Mouse (Mus musculus) effector memory CD4-positive, alpha-beta T cell, adult 5 months (primary cell): ENCODE measurements around the gene Rps10. TPM values are rescaled to one million over a fixed set of nuclear protein-coding genes. Genes with fewer than 3 reads are reported as not detected.

ENCODE experiments used
- polyA plus RNA-seq: library from polyadenylated mRNA; unstranded; fragments of 100-300 nt; shearing (Covaris generic); gene quantifications from one replicate; pipeline ENCODE4 v1.2.1, GENCODE M21; 2017

Gene Rps10
- polyA plus RNA-seq: 1,155 TPM

DNA sequence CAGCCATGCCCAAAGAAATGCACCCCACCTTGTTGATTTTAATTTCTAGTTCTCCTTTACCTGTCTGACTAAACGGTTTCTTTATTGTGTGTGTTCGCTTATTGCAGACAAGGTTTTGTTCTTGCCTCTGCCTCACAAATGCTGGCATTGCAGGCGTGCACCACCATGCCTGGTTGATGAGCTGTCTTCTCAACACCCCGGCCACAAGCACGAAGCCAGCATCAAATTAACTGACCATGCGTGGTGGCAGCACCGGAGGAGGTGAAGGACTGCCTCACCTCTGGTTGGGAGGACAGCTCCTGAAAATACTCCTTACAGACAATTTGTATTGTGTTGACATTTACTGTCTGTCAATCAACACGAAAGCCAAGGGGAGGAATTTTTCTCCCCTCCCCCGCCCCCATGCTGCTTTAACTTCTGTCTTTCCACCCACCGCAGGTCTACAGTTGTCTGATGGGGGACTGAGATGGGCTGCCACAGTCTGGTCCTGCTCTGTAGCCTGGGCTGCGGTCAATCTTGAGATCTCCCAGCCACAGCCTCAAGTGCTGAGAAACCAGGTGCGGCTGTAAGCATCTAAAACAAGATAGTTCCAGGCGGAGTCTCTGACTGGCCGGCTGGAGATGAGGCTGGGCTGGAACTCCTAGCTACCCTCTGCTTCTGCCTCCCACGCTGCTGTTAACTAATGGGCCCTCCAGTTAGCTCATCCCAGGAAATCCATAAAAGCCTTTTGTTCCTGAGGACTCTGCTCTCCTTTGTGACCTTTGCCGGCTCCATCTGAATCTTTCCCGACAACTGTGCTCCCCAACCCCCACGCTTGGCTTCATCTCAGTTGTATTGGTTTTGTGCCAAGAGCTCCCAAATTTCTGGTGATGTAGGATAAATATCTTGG is at the start of gene Rps10:
Gene Rps10 (minus strand): TSS at position 538 of the 889 bp plus-strand sequence.

DNA sequence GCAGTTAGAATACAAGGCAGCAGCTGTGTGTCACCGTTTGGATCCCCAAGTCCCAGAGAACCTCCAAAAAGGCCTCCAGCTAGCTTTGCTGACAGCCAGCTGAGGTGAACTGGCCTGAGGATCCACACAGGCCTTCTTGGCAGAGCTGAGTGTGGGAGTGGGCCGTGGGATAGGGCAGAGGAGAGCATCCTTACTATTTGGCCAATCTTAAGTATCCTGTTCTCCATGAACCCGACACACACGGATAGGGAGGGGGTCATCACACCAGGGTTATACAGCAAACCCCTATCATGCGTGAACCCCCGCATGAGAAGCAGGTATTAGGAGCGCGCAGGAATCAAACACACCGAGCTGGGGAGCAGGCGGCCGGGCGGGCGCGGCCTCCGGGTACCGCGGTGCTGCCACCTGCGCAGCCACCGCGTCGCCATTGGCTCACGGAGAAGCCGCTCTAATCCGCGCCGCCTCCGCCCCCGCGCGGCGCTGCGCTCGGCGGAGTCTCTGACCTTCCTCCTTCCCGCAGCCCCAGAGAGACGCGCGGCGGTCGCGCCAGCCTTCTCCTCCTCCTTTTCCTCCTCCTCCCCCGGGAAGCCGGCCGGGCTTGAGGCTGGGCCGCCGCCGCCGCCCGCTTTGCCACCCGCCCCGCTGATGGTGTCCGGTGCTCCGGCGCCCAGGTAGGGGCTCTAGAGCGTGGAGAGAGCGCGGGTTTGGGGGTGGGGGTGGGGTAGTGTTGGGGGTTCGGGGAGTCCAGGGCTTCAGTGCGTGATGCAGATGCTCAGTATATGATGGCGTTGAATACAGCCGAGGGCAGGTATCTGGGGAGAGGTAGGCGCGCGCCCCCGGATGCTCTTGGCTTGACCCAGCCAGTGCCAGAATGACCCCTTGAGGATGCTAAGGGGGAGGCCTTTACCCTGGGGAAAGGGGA is 18.9 kb upstream of the Rps10 start, which contains the start of gene Pacsin1:
Gene Pacsin1 (plus strand): TSS at position 421 of the 922 bp plus-strand sequence.

GRCm38 (mm10) chr17:27634871-27635574 is 1.4 kb downstream of the Rps10 start, which contains the start of gene RPS10-NUDT3:
Gene RPS10-NUDT3 (minus strand): TSS chr17:27635222.

GRCm38 (mm10) chr17:27623360-27624326 is 12.8 kb downstream of the Rps10 start, which contains the start of gene Nudt3:
Gene Nudt3 (minus strand): TSS chr17:27623495.

Other genes starting within 250 kb of the Rps10 start
- not detected for gene Grm4, start 115.3 kb downstream of the Rps10 start, polyA plus RNA-seq
- 58.3 TPM for gene Hmga1, start 80.2 kb downstream of the Rps10 start, polyA plus RNA-seq
- 80.7 TPM for gene AI413582, start 70.9 kb downstream of the Rps10 start, polyA plus RNA-seq
- gene Nudt3, start 13.2 kb downstream of the Rps10 start, polyA plus RNA-seq: 61.0 TPM
- gene RPS10-NUDT3, start 1.4 kb downstream of the Rps10 start, polyA plus RNA-seq: not detected
- gene Pacsin1, start 18.8 kb upstream of the Rps10 start, polyA plus RNA-seq: 40.0 TPM
- 0.52 TPM for gene Spdef, start 92.3 kb upstream of the Rps10 start, polyA plus RNA-seq
- gene D17Wsu92e, start 184.0 kb upstream of the Rps10 start, polyA plus RNA-seq: 29.6 TPM
- gene Snrpc, start 201.5 kb upstream of the Rps10 start, polyA plus RNA-seq: 143 TPM
- 3.5 TPM for gene Uhrf1bp1, start 219.8 kb upstream of the Rps10 start, polyA plus RNA-seq